Mouse (Mus musculus): ENCODE measurements at regions not wholly inside any gene's neighbourhood (a gene's known extent, or its start where the extent isn't known, plus 50 kb on each side); places are given as distances from the start of the nearest gene placed in this dataset.

GRCm38 (mm10) chr1:35842707-35843106 lies 225.5 kb upstream of the Hs6st1 start:
- no peak for DNase-seq

- no peak for DNase-seq
Measured at GRCm38 (mm10) chr1:35843566-35843965, 224.6 kb upstream of the Hs6st1 start.

GRCm38 (mm10) chr1:35846224-35846936 lies 221.8 kb upstream of the Hs6st1 start:
- peak in 1 of 2 experiments; percentile 17 for DNase-seq

GRCm38 (mm10) chr1:35848160-35848954 lies 219.8 kb upstream of the Hs6st1 start:
- no peak for DNase-seq

GRCm38 (mm10) chr1:35849406-35850190 lies 218.6 kb upstream of the Hs6st1 start:
- no peak for DNase-seq

GRCm38 (mm10) chr1:35850191-35850545 lies 218.0 kb upstream of the Hs6st1 start:
- peak; percentile 33 to 50 for DNase-seq

- no peak for DNase-seq
Measured at GRCm38 (mm10) chr1:35850566-35851085, 217.6 kb upstream of the Hs6st1 start.

- DNase-seq: no peak
Measured at GRCm38 (mm10) chr1:35851681-35852409, 216.4 kb upstream of the Hs6st1 start.

- DNase-seq: no peak
Measured at GRCm38 (mm10) chr1:35853018-35853417, 215.2 kb upstream of the Hs6st1 start.

- DNase-seq: no peak
Measured at GRCm38 (mm10) chr1:35855650-35856049, 212.6 kb upstream of the Hs6st1 start.

GRCm38 (mm10) chr1:35858342-35858741 lies 209.9 kb upstream of the Hs6st1 start:
- no peak for DNase-seq

- DNase-seq: no peak
Measured at GRCm38 (mm10) chr1:35860779-35861178, 207.4 kb upstream of the Hs6st1 start.

- DNase-seq: no peak
Measured at GRCm38 (mm10) chr1:35862196-35862595, 206.0 kb upstream of the Hs6st1 start.

- DNase-seq: no peak
Measured at GRCm38 (mm10) chr1:35862661-35863060, 205.5 kb upstream of the Hs6st1 start.

GRCm38 (mm10) chr1:35864246-35864645 lies 204.0 kb upstream of the Hs6st1 start:
- no peak for DNase-seq

GRCm38 (mm10) chr1:35865263-35865662 lies 202.9 kb upstream of the Hs6st1 start:
- DNase-seq: no peak

GRCm38 (mm10) chr1:35866643-35867042 lies 201.6 kb upstream of the Hs6st1 start:
- DNase-seq: peak in 1 of 2 experiments; percentile 30

- DNase-seq: peak; percentile 74 to 79
Measured at GRCm38 (mm10) chr1:35869381-35870143, 198.6 kb upstream of the Hs6st1 start.

GRCm38 (mm10) chr1:35870144-35870827 lies 197.9 kb upstream of the Hs6st1 start:
- DNase-seq: no peak

- no peak for DNase-seq
Measured at GRCm38 (mm10) chr1:35873038-35873437, 195.2 kb upstream of the Hs6st1 start.

GRCm38 (mm10) chr1:35875210-35875811 lies 192.9 kb upstream of the Hs6st1 start:
- DNase-seq: peak; percentile 24 to 38
